Mouse (Mus musculus) stomach, postnatal 0 days (tissue): ENCODE data around the gene Arap2. TPM values are rescaled to one million over a fixed set of nuclear protein-coding genes. Genes with fewer than 3 reads are reported as not detected.
"Not testable (repeated sequence)": the region's sequence is repeated elsewhere in the genome, so short reads cannot be mapped to it uniquely, and the experiment has no call there.

Experiments
- ATAC-seq: fragments of 200-750 bp; cut with Nextera tagmentation; 2 replicates; pipeline ENCODE4 v1.8.0; 2017; ENCODE audit not compliant: low FRiP score, low TSS enrichment
- DNase-seq: peaks from one replicate; pipeline ENCODE4 v3.0.0-alpha.2; 2016; ENCODE audit warnings: low spot score
- H3K27ac ChIP-seq: fragments of 300-500 bp; sonication (generic); replicated peaks from 2 replicates; pipeline ENCODE4 v1.5.1; 2014; ENCODE audit warnings: mild to moderate bottlenecking, control low read depth
- H3K27me3 ChIP-seq: fragments of 300-500 bp; sonication (generic); 2 replicates; pipeline ENCODE4 v1.6.1; 2014; ENCODE audit warnings: low read length; ENCODE audit not compliant: control insufficient read depth, insufficient read depth
- H3K36me3 ChIP-seq: fragments of 300-500 bp; sonication (generic); 2 replicates; pipeline ENCODE4 v1.6.1; 2014; ENCODE audit warnings: low read length, mixed read lengths; ENCODE audit not compliant: control insufficient read depth, insufficient read depth
- H3K4me1 ChIP-seq: fragments of 300-500 bp; sonication (generic); replicated peaks from 2 replicates; pipeline ENCODE4 v1.6.1; 2014; ENCODE audit warnings: antibody characterized with exemption; ENCODE audit not compliant: control insufficient read depth, insufficient read depth
- H3K4me2 ChIP-seq: fragments of 300-500 bp; sonication (generic); replicated peaks from 2 replicates; pipeline ENCODE4 v1.6.1; 2014; ENCODE audit warnings: low read depth, mild to moderate bottlenecking, control low read depth, moderate library complexity
- H3K4me3 ChIP-seq: fragments of 300-500 bp; sonication (generic); 2 replicates; pipeline ENCODE4 v1.5.1; 2014; ENCODE audit warnings: low read depth, low read length, control low read depth
- H3K9ac ChIP-seq: fragments of 300-500 bp; sonication (generic); 2 replicates; pipeline ENCODE4 v1.6.1; 2014; ENCODE audit warnings: mild to moderate bottlenecking, low read length, control low read depth, mixed read lengths
- H3K9me3 ChIP-seq: fragments of 300-500 bp; sonication (generic); 2 replicates; pipeline ENCODE4 v1.6.1; 2016; ENCODE audit warnings: low read length; ENCODE audit not compliant: control insufficient read depth
- CTCF ChIP-seq: IDR thresholded peaks from 2 replicates; pipeline ENCODE4 v1.5.1; 2016; ENCODE audit warnings: antibody characterized with exemption, low read depth, mild to moderate bottlenecking, moderate library complexity
- EP300 ChIP-seq: optimal IDR thresholded peaks from 2 replicates; pipeline ENCODE3; 2016; ENCODE audit warnings: antibody characterized with exemption
- WGBS: fragments of 180-500 bp; shearing (Covaris S2); extraction: QIAGEN DNeasy Blood & Tissue Kit; methylation state at CpG from one replicate; pipeline ENCODE4 v1.1.7; 2014; 5-methylcytosine and 5-hydroxymethylcytosine counted together
- polyA plus RNA-seq: library from polyadenylated mRNA; unstranded; fragments of >200 nt; fragmentation: Nextera tagmentation; extraction: Ambion mirVana; gene quantifications from 2 replicates; pipeline ENCODE4 v1.2.1, GENCODE M21; 2015

Gene Arap2
- polyA plus RNA-seq, 1 experiment from 2014 or later, result 18.7 TPM

- no peaks in the 10 kb centered on the region for H3K9me3 ChIP-seq
- 74% methylated on average over 3 of the region's 3 CpGs for WGBS
- no peaks in the 10 kb centered on the region for H3K4me1 ChIP-seq
- TF ChIP-seq EP300 (no peak), CTCF (no peak)
- DNase-seq (no peak), ATAC-seq (no peak)
- H3K4me3 ChIP-seq, result no peak overlapping the region
- H3K9ac ChIP-seq, result no peak overlapping the region
- H3K27me3 ChIP-seq, result no peaks in the 10 kb centered on the region
- H3K4me2 ChIP-seq, result no peak overlapping the region
- no peak overlapping the region for H3K27ac ChIP-seq
- no peaks in the 10 kb centered on the region for H3K36me3 ChIP-seq
These were observed 13.0 kb downstream of the Arap2 start for GRCm38 (mm10) chr5:62752934-62753333.

- no peaks in the 10 kb centered on the region for H3K4me1 ChIP-seq
- no peaks in the 10 kb centered on the region for H3K27me3 ChIP-seq
- no peaks in the 10 kb centered on the region for H3K9me3 ChIP-seq
- H3K4me3 ChIP-seq, result no peak overlapping the region
- ATAC-seq, result no peak
- 60% methylated on average over 2 of the region's 2 CpGs for WGBS
- no peak overlapping the region for H3K9ac ChIP-seq
- H3K27ac ChIP-seq, result no peak overlapping the region
- no peak for DNase-seq
- no peaks in the 10 kb centered on the region for H3K36me3 ChIP-seq
- no peak for TF ChIP-seq EP300
- no peak overlapping the region for H3K4me2 ChIP-seq
These were observed 14.3 kb downstream of the Arap2 start for GRCm38 (mm10) chr5:62751692-62752091.

- Histone ChIP-seq H3K4me2 (no peak overlapping the region), H3K27ac (no peak overlapping the region), H3K27me3 (no peaks in the 10 kb centered on the region), H3K9me3 (no peaks in the 10 kb centered on the region), H3K9ac (no peak overlapping the region), H3K4me3 (no peak overlapping the region), H3K36me3 (no peaks in the 10 kb centered on the region), H3K4me1 (no peaks in the 10 kb centered on the region)
- WGBS, result 76% methylated on average over 2 of the region's 2 CpGs
- TF ChIP-seq CTCF, result no peak
- no peak for TF ChIP-seq EP300
- ATAC-seq, result no peak
- DNase-seq, result no peak
These were observed 17.8 kb downstream of the Arap2 start for GRCm38 (mm10) chr5:62748168-62748567.

DNA sequence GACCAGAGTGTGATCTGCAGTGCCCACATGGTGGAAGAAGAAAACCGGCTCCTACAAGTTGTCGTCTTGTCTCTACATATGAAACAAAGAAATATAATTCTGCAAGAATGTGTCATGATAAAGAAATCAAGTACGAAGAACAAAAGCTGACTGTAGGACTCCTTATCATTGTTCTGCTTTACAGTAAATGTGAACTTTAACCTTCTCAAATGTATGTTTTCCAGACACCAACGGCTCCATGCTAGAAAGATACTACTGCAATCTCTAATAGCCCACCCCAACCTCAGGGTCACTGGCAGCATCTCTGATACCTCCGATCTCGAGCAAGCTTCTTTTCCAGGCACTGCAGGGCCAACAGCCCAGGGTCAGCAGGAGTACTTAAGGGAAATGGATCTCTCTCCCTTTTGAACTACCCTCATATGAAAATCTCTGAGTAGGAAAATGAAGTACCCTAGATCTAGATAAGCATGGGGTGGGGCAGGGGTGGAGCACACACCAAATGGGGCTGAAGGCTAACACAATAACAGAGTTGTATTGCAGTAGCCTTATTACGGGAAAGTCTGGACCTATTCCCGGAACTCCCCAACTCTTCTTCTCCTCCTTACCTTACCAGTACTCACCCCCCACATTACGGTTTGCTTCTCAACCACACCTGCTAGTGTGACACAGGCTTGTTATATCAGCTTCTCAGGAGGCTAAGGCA, 22.6 kb downstream of the Arap2 start:
- TF ChIP-seq EP300 (no peak), CTCF (no peak)
- WGBS, result 58% methylated on average over 9 of the region's 9 CpGs
- no peak overlapping the region for H3K4me2 ChIP-seq

DNA sequence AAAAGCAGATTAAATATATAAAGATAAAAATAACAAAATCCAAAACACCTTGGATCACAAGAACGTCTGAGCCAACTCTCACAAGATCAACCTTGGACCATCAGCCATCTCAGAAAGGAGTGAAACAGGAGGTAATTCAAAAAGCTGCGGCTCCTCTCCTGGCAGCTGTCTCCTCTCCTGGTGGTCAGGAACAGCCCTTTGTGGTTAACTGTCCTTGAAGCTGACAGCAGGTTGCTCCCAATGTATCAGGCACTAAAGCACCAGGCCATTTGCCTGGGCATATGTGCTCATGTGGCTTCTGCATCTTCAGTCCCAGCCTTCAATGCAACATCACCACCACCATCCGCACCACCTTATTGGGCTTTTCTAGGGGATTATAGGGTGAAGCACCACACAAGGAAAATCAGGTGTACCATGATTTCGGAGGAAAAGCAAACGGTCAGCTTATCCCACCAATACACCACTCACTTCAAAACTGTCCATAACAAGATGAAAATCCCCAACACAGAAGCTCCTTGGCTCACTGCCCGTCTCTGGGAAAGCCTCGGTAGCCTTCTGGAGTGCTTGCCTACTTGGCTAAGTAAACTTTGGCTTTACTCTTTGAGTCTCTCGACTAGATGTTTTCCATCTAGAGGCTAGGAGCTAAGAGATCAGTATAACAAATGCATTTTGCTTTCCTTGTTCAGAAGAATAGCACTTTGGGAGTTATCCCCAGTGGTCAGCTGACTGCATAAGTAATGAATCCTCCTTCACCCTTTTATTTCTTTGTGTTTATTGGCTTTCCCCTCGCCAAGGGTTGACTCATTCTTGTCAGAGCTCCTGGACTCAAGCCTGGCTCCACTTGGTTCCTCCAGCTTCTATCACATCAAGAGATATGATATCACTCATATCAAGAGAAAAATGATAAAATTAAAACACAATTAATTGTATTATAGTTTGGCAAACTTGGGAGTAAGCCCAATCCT, 26.2 kb downstream of the Arap2 start:
- H3K4me2 ChIP-seq, result no peak overlapping the region
- DNase-seq (no peak), ATAC-seq (no peak)
- no peaks in the 10 kb centered on the region for H3K9me3 ChIP-seq
- no peak overlapping the region for H3K27ac ChIP-seq
- no peaks in the 10 kb centered on the region for H3K4me1 ChIP-seq
- no peak overlapping the region for H3K9ac ChIP-seq
- no peaks in the 10 kb centered on the region for H3K27me3 ChIP-seq
- TF ChIP-seq CTCF (no peak), EP300 (no peak)
- H3K36me3 ChIP-seq, result no peaks in the 10 kb centered on the region
- no peak overlapping the region for H3K4me3 ChIP-seq
- 64% methylated on average over 9 of the region's 9 CpGs for WGBS

More for the DNA sequence above, 22.6 kb downstream of the Arap2 start:
- no peaks in the 10 kb centered on the region for H3K4me1 ChIP-seq
- H3K4me3 ChIP-seq, result no peak overlapping the region
- H3K9me3 ChIP-seq, result no peaks in the 10 kb centered on the region
- DNase-seq (no peak), ATAC-seq (peak; percentile 59; the same call in 1 of the 2 replicates)
- H3K27me3 ChIP-seq, result no peaks in the 10 kb centered on the region
- H3K27ac ChIP-seq, result 0 out of 2 replicates have a peak overlapping the region, but pooled peaks have one; percentile 31
- no peaks in the 10 kb centered on the region for H3K36me3 ChIP-seq
- H3K9ac ChIP-seq, result no peak overlapping the region

DNA sequence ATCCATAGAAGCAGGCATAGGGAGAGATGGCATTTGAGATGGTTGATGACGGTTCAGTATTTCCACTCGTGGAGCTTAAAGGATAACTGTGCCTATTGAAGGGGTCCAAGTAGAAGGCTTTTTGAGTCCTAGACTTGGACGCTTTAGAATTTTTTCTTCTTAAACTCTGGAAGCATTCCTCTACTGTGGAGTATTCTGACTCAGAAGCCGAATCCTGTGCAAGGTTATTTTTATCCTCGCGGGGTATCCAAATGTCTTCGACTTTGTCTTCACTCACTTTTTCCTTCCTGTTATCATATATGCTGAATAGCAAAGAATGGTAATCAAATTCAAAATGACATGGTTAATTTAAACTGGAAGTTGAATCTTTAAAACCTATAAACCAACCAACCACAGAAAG, 35.4 kb downstream of the Arap2 start:
- ATAC-seq, H3K27me3 ChIP-seq, H3K9ac ChIP-seq, DNase-seq, H3K9me3 ChIP-seq, H3K4me1 ChIP-seq, H3K4me2 ChIP-seq, H3K27ac ChIP-seq, H3K36me3 ChIP-seq, H3K4me3 ChIP-seq: not testable (repeated sequence)
- WGBS, result 90% methylated on average over 7 of the region's 7 CpGs
